Comparison of ENCODE assay signal across 17 mouse cellular contexts in genomic region chr13:51819351-51819750, GRCm38 (mm10).
"Had no signal": no experiment of that assay in that cellular context is flagged by ENCODE, and none has a peak within 500 bp of the region (broad histone marks: within the 10 kb centered on the region; RNA-seq: fewer than 3 reads in every experiment).

No protein-coding gene starts in this region.

- H3K4me2 ChIP-seq: limb, embryonic 13.5 days; liver, embryonic 12.5 days; liver, embryonic 15.5 days; midbrain, embryonic 11.5 days had no signal

- H3K36me3 ChIP-seq: limb, embryonic 10.5 days; limb, embryonic 13.5 days; liver, embryonic 12.5 days; liver, embryonic 15.5 days had no signal

- H3K27ac ChIP-seq: layer of hippocampus, adult 2 months; limb, embryonic 10.5 days; limb, embryonic 13.5 days; liver, embryonic 12.5 days; liver, embryonic 15.5 days; stomach, postnatal 0 days had no signal

- H3K4me3 ChIP-seq: layer of hippocampus, adult 2 months; limb, embryonic 10.5 days; limb, embryonic 13.5 days; liver, embryonic 12.5 days; liver, embryonic 15.5 days had no signal

- DNase-seq: layer of hippocampus, adult 9-11 months; liver; lung, adult 18-20 months; lung, postnatal 14 days; lung, postnatal 4 days; midbrain, embryonic 14.5 days; right cerebral cortex, adult 18-20 months; right cerebral cortex, postnatal 14 days; right cerebral cortex, postnatal 4 days; thymus, postnatal 25 days had no signal

- H3K27me3 ChIP-seq: limb, embryonic 13.5 days; liver, embryonic 12.5 days; liver, embryonic 15.5 days had no signal

- H3K9ac ChIP-seq: limb, embryonic 13.5 days; liver, embryonic 12.5 days; liver, embryonic 15.5 days had no signal

- ATAC-seq: liver, embryonic 12.5 days had no signal

- H3K9me3 ChIP-seq: limb, embryonic 10.5 days; limb, embryonic 13.5 days; liver, embryonic 12.5 days; liver, embryonic 15.5 days had no signal
